Mouse (Mus musculus): ENCODE results near the gene Thsd4. TPM values are rescaled to one million over a fixed set of nuclear protein-coding genes. Genes with fewer than 3 reads are reported as not detected.

The Thsd4 gene
- 5.0 and 5.9 TPM in 2 replicates for polyA plus RNA-seq (2015; fragmentation: Nextera tagmentation; extraction: Ambion mirVana)

- Histone ChIP-seq H3K4me1 (replicated peaks; ENCODE audit: control insufficient read depth, insufficient read depth, low read length) (peaks cover 16% of the 10 kb centered on the region), H3K9me3 (ENCODE audit: control insufficient read depth, low read length) (no peaks in the 10 kb centered on the region), H3K27ac (ENCODE audit: low read length) (no peak within 1 kb of the TSS), H3K27me3 (replicated peaks; ENCODE audit: control insufficient read depth, insufficient read depth, low read length) (peaks cover 12% of the 10 kb centered on the region), H3K9ac (replicated peaks; ENCODE audit: low read depth, low read length) (peak within 1 kb of the TSS; percentile 64), H3K36me3 (ENCODE audit: control insufficient read depth, insufficient read depth) (no peaks in the 10 kb centered on the region), H3K4me3 (replicated peaks; ENCODE audit: low read length) (peak within 1 kb of the TSS; percentile 56), H3K4me2 (ENCODE audit: low read length) (peak within 1 kb of the TSS; percentile 76)
- peak; percentile 45; the same call in 1 of the 2 replicates for ATAC-seq
- WGBS, result 0% methylated on average over 38 of the region's 51 CpGs
These were observed at the start of gene Thsd4 for GRCm38 (mm10) chr9:60521806-60522264. Gene Thsd4 (minus strand): TSS chr9:60522046.

GRCm38 (mm10) chr9:60571041-60571440, 49.2 kb upstream of the Thsd4 start:
- no peak for ATAC-seq
- Histone ChIP-seq H3K36me3 (ENCODE audit: control insufficient read depth, insufficient read depth) (no peaks in the 10 kb centered on the region), H3K9ac (replicated peaks; ENCODE audit: low read depth, low read length) (no peak overlapping the region), H3K9me3 (ENCODE audit: control insufficient read depth, low read length) (0 out of 2 replicates have a peak, but pooled peaks cover 3% of the 10 kb centered on the region), H3K4me3 (replicated peaks; ENCODE audit: low read length) (no peak overlapping the region), H3K4me2 (ENCODE audit: low read length) (no peak overlapping the region), H3K27ac (ENCODE audit: low read length) (no peak overlapping the region), H3K4me1 (replicated peaks; ENCODE audit: control insufficient read depth, insufficient read depth, low read length) (no peaks in the 10 kb centered on the region), H3K27me3 (replicated peaks; ENCODE audit: control insufficient read depth, insufficient read depth, low read length) (no peaks in the 10 kb centered on the region)
- 88% methylated on average over 4 of the region's 4 CpGs for WGBS

- ATAC-seq, result no peak
- Histone ChIP-seq H3K4me3 (replicated peaks; ENCODE audit: low read length) (no peak overlapping the region), H3K27ac (ENCODE audit: low read length) (no peak overlapping the region), H3K4me2 (ENCODE audit: low read length) (no peak overlapping the region), H3K36me3 (ENCODE audit: control insufficient read depth, insufficient read depth) (no peaks in the 10 kb centered on the region), H3K4me1 (replicated peaks; ENCODE audit: control insufficient read depth, insufficient read depth, low read length) (no peaks in the 10 kb centered on the region), H3K9ac (replicated peaks; ENCODE audit: low read depth, low read length) (no peak overlapping the region), H3K27me3 (replicated peaks; ENCODE audit: control insufficient read depth, insufficient read depth, low read length) (no peaks in the 10 kb centered on the region), H3K9me3 (ENCODE audit: control insufficient read depth, low read length) (0 out of 2 replicates have a peak, but pooled peaks cover 3% of the 10 kb centered on the region)
- WGBS, result 76% methylated on average over 2 of the region's 2 CpGs
These were observed 47.5 kb upstream of the Thsd4 start for GRCm38 (mm10) chr9:60569366-60569765.

- Histone ChIP-seq H3K27ac (ENCODE audit: low read length) (no peak overlapping the region), H3K4me1 (replicated peaks; ENCODE audit: control insufficient read depth, insufficient read depth, low read length) (peaks cover 9% of the 10 kb centered on the region; the same call in 1 of the 2 replicates), H3K4me3 (replicated peaks; ENCODE audit: low read length) (no peak overlapping the region), H3K9ac (replicated peaks; ENCODE audit: low read depth, low read length) (no peak overlapping the region), H3K9me3 (ENCODE audit: control insufficient read depth, low read length) (no peaks in the 10 kb centered on the region), H3K36me3 (ENCODE audit: control insufficient read depth, insufficient read depth) (no peaks in the 10 kb centered on the region), H3K27me3 (replicated peaks; ENCODE audit: control insufficient read depth, insufficient read depth, low read length) (no peaks in the 10 kb centered on the region), H3K4me2 (ENCODE audit: low read length) (no peak overlapping the region)
- ATAC-seq, result no peak
- 92% methylated on average over 7 of the region's 7 CpGs for WGBS
These were observed 42.0 kb upstream of the Thsd4 start for GRCm38 (mm10) chr9:60563809-60564208.

GRCm38 (mm10) chr9:60562443-60563371, 40.9 kb upstream of the Thsd4 start:
- no peaks in the 10 kb centered on the region for H3K27me3 ChIP-seq (replicated peaks; ENCODE audit: control insufficient read depth, insufficient read depth, low read length)
- 77% methylated on average over 20 of the region's 20 CpGs for WGBS
- H3K9me3 ChIP-seq (ENCODE audit: control insufficient read depth, low read length), result no peaks in the 10 kb centered on the region

GRCm38 (mm10) chr9:60561641-60562289, 39.9 kb upstream of the Thsd4 start:
- Histone ChIP-seq H3K36me3 (ENCODE audit: control insufficient read depth, insufficient read depth) (no peaks in the 10 kb centered on the region), H3K27me3 (replicated peaks; ENCODE audit: control insufficient read depth, insufficient read depth, low read length) (no peaks in the 10 kb centered on the region), H3K27ac (ENCODE audit: low read length) (0 out of 2 replicates have a peak overlapping the region, but pooled peaks have one; percentile 30), H3K9ac (replicated peaks; ENCODE audit: low read depth, low read length) (no peak overlapping the region), H3K4me2 (ENCODE audit: low read length) (no peak overlapping the region), H3K9me3 (ENCODE audit: control insufficient read depth, low read length) (no peaks in the 10 kb centered on the region), H3K4me3 (replicated peaks; ENCODE audit: low read length) (no peak overlapping the region), H3K4me1 (replicated peaks; ENCODE audit: control insufficient read depth, insufficient read depth, low read length) (peaks cover 9% of the 10 kb centered on the region; the same call in 1 of the 2 replicates)
- 59% methylated on average over 9 of the region's 9 CpGs for WGBS
- peak; percentile 40; the same call in 1 of the 2 replicates for ATAC-seq

More at GRCm38 (mm10) chr9:60562443-60563371, 40.9 kb upstream of the Thsd4 start:
- no peak for ATAC-seq
- H3K27ac ChIP-seq (ENCODE audit: low read length), result no peak overlapping the region
- no peak overlapping the region for H3K4me2 ChIP-seq (ENCODE audit: low read length)
- H3K4me3 ChIP-seq (replicated peaks; ENCODE audit: low read length), result no peak overlapping the region
- no peak overlapping the region for H3K9ac ChIP-seq (replicated peaks; ENCODE audit: low read depth, low read length)
- peaks cover 9% of the 10 kb centered on the region; the same call in 1 of the 2 replicates for H3K4me1 ChIP-seq (replicated peaks; ENCODE audit: control insufficient read depth, insufficient read depth, low read length)
- no peaks in the 10 kb centered on the region for H3K36me3 ChIP-seq (ENCODE audit: control insufficient read depth, insufficient read depth)

GRCm38 (mm10) chr9:60558507-60558906, 36.7 kb upstream of the Thsd4 start:
- Histone ChIP-seq H3K27me3 (replicated peaks; ENCODE audit: control insufficient read depth, insufficient read depth, low read length) (no peaks in the 10 kb centered on the region), H3K4me2 (ENCODE audit: low read length) (no peak overlapping the region)
- no peak for ATAC-seq

GRCm38 (mm10) chr9:60551238-60551637, 29.4 kb upstream of the Thsd4 start:
- Histone ChIP-seq H3K4me2 (ENCODE audit: low read length) (no peak overlapping the region), H3K27me3 (replicated peaks; ENCODE audit: control insufficient read depth, insufficient read depth, low read length) (no peaks in the 10 kb centered on the region), H3K4me3 (replicated peaks; ENCODE audit: low read length) (no peak overlapping the region), H3K9me3 (ENCODE audit: control insufficient read depth, low read length) (no peaks in the 10 kb centered on the region), H3K27ac (ENCODE audit: low read length) (no peak overlapping the region), H3K9ac (replicated peaks; ENCODE audit: low read depth, low read length) (no peak overlapping the region), H3K4me1 (replicated peaks; ENCODE audit: control insufficient read depth, insufficient read depth, low read length) (no peaks in the 10 kb centered on the region), H3K36me3 (ENCODE audit: control insufficient read depth, insufficient read depth) (no peaks in the 10 kb centered on the region)
- WGBS, result 96% methylated on average over 4 of the region's 4 CpGs
- ATAC-seq, result no peak

More at GRCm38 (mm10) chr9:60558507-60558906, 36.7 kb upstream of the Thsd4 start:
- WGBS, result 83% methylated on average over 3 of the region's 3 CpGs
- H3K9ac ChIP-seq (replicated peaks; ENCODE audit: low read depth, low read length), result no peak overlapping the region
- H3K4me1 ChIP-seq (replicated peaks; ENCODE audit: control insufficient read depth, insufficient read depth, low read length), result peaks cover 9% of the 10 kb centered on the region; the same call in 1 of the 2 replicates
- H3K9me3 ChIP-seq (ENCODE audit: control insufficient read depth, low read length), result no peaks in the 10 kb centered on the region
- no peak overlapping the region for H3K4me3 ChIP-seq (replicated peaks; ENCODE audit: low read length)
- no peak overlapping the region for H3K27ac ChIP-seq (ENCODE audit: low read length)
- H3K36me3 ChIP-seq (ENCODE audit: control insufficient read depth, insufficient read depth), result no peaks in the 10 kb centered on the region

- Histone ChIP-seq H3K4me3 (replicated peaks; ENCODE audit: low read length) (no peak overlapping the region), H3K36me3 (ENCODE audit: control insufficient read depth, insufficient read depth) (no peaks in the 10 kb centered on the region), H3K9me3 (ENCODE audit: control insufficient read depth, low read length) (no peaks in the 10 kb centered on the region), H3K4me1 (replicated peaks; ENCODE audit: control insufficient read depth, insufficient read depth, low read length) (no peaks in the 10 kb centered on the region), H3K9ac (replicated peaks; ENCODE audit: low read depth, low read length) (no peak overlapping the region), H3K4me2 (ENCODE audit: low read length) (no peak overlapping the region), H3K27ac (ENCODE audit: low read length) (no peak overlapping the region), H3K27me3 (replicated peaks; ENCODE audit: control insufficient read depth, insufficient read depth, low read length) (no peaks in the 10 kb centered on the region)
- ATAC-seq, result no peak
- WGBS, result 26% methylated on average over 4 of the region's 4 CpGs
These were observed 26.3 kb upstream of the Thsd4 start for GRCm38 (mm10) chr9:60548182-60548581.
